ENCODE assay signal across 14 mouse cellular contexts in genomic region chr2:164891908-164892695, GRCm38 (mm10). TPM values are rescaled to one million over a fixed set of nuclear protein-coding genes. Genes with fewer than 3 reads are reported as not detected.
DNase-seq lines count a peak whose midpoint lies in the region; ATAC-seq and TF ChIP-seq lines count a peak whose summit lies in the region.
"Had no signal": no experiment of that assay in that cellular context is flagged by ENCODE, and none has a peak within 500 bp of the region (broad histone marks: within the 10 kb centered on the region; RNA-seq: fewer than 3 reads in every experiment).

No protein-coding gene starts in this region.

- no peak overlapping the region for H3K4me3 ChIP-seq in left cerebral cortex, adult 2 months
- H3K4me3 ChIP-seq in cerebellum, adult 2 months (replicated peaks; ENCODE audit: insufficient read depth, low read depth, low read length): no peak overlapping the region
- H3K4me3 ChIP-seq: hindbrain, embryonic 13.5 days had no signal

- peak overlapping the region; percentile 21; the same call in 1 of the 2 replicates for H3K27ac ChIP-seq in left cerebral cortex, adult 2 months
- peak overlapping the region; percentile 67 for H3K27ac ChIP-seq in cerebellum, adult 2 months (ENCODE audit: insufficient read depth, low read length)
- H3K27ac ChIP-seq: hindbrain, embryonic 13.5 days had no signal

- no peaks in the 10 kb centered on the region for H3K27me3 ChIP-seq in cerebellum, adult 2 months (ENCODE audit: control insufficient read depth, insufficient read depth, low read length)
- H3K27me3 ChIP-seq: hindbrain, embryonic 13.5 days had no signal

- intact Hi-C loops in left cerebral cortex, adult 2 months (cut with DNase I): no loop called here
- intact Hi-C loops in left cerebral cortex, postnatal 10 days (cut with DNase I): no loop called here
- intact Hi-C loops in gastrocnemius, postnatal 14 days (cut with DNase I; ENCODE audit: low total_unique reads): loop anchor here (10.0 kb wide), 1 partner anchor 57 kb away; the partner anchor contains the start of genes Ctsa and Neurl2

- peak; percentile 36; the same call in 1 of the 2 replicates for ATAC-seq in cerebellum, adult (ENCODE audit: insufficient number of reproducible peaks, low FRiP score, low TSS enrichment)
- ATAC-seq: forebrain, postnatal 0 days had no signal

- no peak for TF ChIP-seq CTCF in left cerebral cortex, adult 2 months (IDR thresholded peaks at IDR 0.05)
- TF ChIP-seq CTCF in cerebellum, adult 2 months (IDR thresholded peaks at IDR 0.05; ENCODE audit: borderline replicate concordance, insufficient read depth, low read depth, low read length): no peak

- 13% methylated on average over 15 of the region's 15 CpGs for WGBS in cerebellum, adult 2 months

- no peak for DNase-seq in cerebellum, postnatal 4 days (ENCODE audit: low spot score in 2 of 2)
- no peak for DNase-seq in left cerebral cortex, adult 2 months (ENCODE audit: extremely low spot score in 1 of 2, low spot score in 2 of 2)
- DNase-seq in left cerebral cortex, postnatal 10 days (ENCODE audit: extremely low spot score in 1 of 2, low spot score in 2 of 2): no peak
- peak; percentile 71 to 80 for DNase-seq in cerebellum, adult 2 months
- DNase-seq in gastrocnemius, postnatal 14 days: peak; percentile 66
- DNase-seq in frontal cortex, postnatal 25 days (ENCODE audit: low spot score in 2 of 2): no peak
- DNase-seq in lung, postnatal 14 days: no peak
- DNase-seq: adrenal gland, postnatal 25 days; forebrain, postnatal 0 days; kidney, adult 9 months; right cerebral cortex, postnatal 4 days had no signal

- no peak for TF ChIP-seq POLR2A in cerebellum, adult 2 months (IDR thresholded peaks at IDR 0.05; ENCODE audit: borderline replicate concordance, insufficient read depth, low read length)

- peaks cover 47% of the 10 kb centered on the region for H3K4me1 ChIP-seq in cerebellum, adult 2 months (ENCODE audit: control insufficient read depth, insufficient read depth, low read length)
- H3K4me1 ChIP-seq: hindbrain, embryonic 13.5 days had no signal

RNA-seq across cellular contexts. Expression of gene Pcif1, which starts 13.0 kb away (rescaled TPM):
- total RNA-seq in left cerebral cortex, adult 2 months (2021): 10 to 100 TPM; 44.8 to 48.8 TPM
- total RNA-seq in left cerebral cortex, postnatal 10 days (2021): 10 to 100 TPM; 41.4 to 45.9 TPM
- polyA plus RNA-seq in cerebellum, adult 2 months (2012; rRNA removed): 54.9 and 56.3 TPM in 2 replicates
- total RNA-seq in gastrocnemius, postnatal 14 days (2021): 10 to 100 TPM; 22.2 to 26.6 TPM

RNA-seq across cellular contexts. Expression of gene Zfp335, which starts 19.5 kb away (rescaled TPM):
- total RNA-seq in left cerebral cortex, adult 2 months (2021): 10 to 100 TPM; 27.2 to 28.0 TPM
- 10 to 100 TPM; 22.7 to 24.4 TPM for total RNA-seq in left cerebral cortex, postnatal 10 days (2021)
- 32.0 and 34.7 TPM in 2 replicates for polyA plus RNA-seq in cerebellum, adult 2 months (2012; rRNA removed)
- 1 to 10 TPM; 8.4 TPM for total RNA-seq in gastrocnemius, postnatal 14 days (2021)

RNA-seq across cellular contexts. Expression of gene Pltp, which starts 34.6 kb away (rescaled TPM):
- total RNA-seq in left cerebral cortex, adult 2 months (2021): 10 to 100 TPM; 78.1 to 82.4 TPM
- total RNA-seq in left cerebral cortex, postnatal 10 days (2021): 10 to 100 TPM; 63.8 to 79.4 TPM
- 203 and 218 TPM in 2 replicates for polyA plus RNA-seq in cerebellum, adult 2 months (2012; rRNA removed)
- total RNA-seq in gastrocnemius, postnatal 14 days (2021): 10 to 100 TPM; 19.9 to 22.8 TPM
- total RNA-seq: common myeloid progenitor, adult 5-6 weeks had no signal

RNA-seq across cellular contexts. Expression of gene Mmp9, which starts 48.5 kb away (rescaled TPM):
- 1 to 10 TPM; 1.4 TPM for total RNA-seq in left cerebral cortex, adult 2 months (2021)
- total RNA-seq in left cerebral cortex, postnatal 10 days (2021): 1 to 10 TPM; 2.9 to 3.4 TPM
- 3.3 and 3.7 TPM in 2 replicates for polyA plus RNA-seq in cerebellum, adult 2 months (2012; rRNA removed)
- total RNA-seq in gastrocnemius, postnatal 14 days (2021): 1 to 10 TPM in 1 of 2 experiments, under 1 TPM in 1; 0.95 to 1.2 TPM

RNA-seq across cellular contexts. Expression of gene Neurl2, which starts 58.8 kb away (rescaled TPM):
- 1 to 10 TPM; 3.9 to 5.3 TPM for total RNA-seq in left cerebral cortex, adult 2 months (2021)
- total RNA-seq in left cerebral cortex, postnatal 10 days (2021): 1 to 10 TPM; 5.4 to 6.7 TPM
- 6.1 and 6.3 TPM in 2 replicates for polyA plus RNA-seq in cerebellum, adult 2 months (2012; rRNA removed)
- 10 to 100 TPM; 44.8 to 49.4 TPM for total RNA-seq in gastrocnemius, postnatal 14 days (2021)

Comparison
In these comparisons a context has a peak if more than half of its experiments do, and no peak if none do; other contexts are left out.
1. DNase-seq: peak in cerebellum, adult 2 months (2 of 2) and gastrocnemius, postnatal 14 days (single experiment); none in cerebellum, postnatal 4 days (0 of 2), left cerebral cortex, adult 2 months (0 of 2), left cerebral cortex, postnatal 10 days (0 of 2), frontal cortex, postnatal 25 days (0 of 2) and lung, postnatal 14 days (single experiment).